Mouse (Mus musculus) kidney, adult 11 months (tissue): ENCODE results near the gene Rcn1.

Experiments used
- DNase-seq: peaks from one replicate; pipeline ENCODE4 v3.0.0; 2022

The Rcn1 gene

GRCm38 (mm10) chr2:105392514-105392913, 6.6 kb downstream of the Rcn1 start:
- DNase-seq, result no peak

GRCm38 (mm10) chr2:105391414-105391784, 7.7 kb downstream of the Rcn1 start:
- DNase-seq, result no peak

GRCm38 (mm10) chr2:105390653-105391413, 8.3 kb downstream of the Rcn1 start:
- DNase-seq, result no peak

GRCm38 (mm10) chr2:105389007-105389890, 9.9 kb downstream of the Rcn1 start:
- no peak for DNase-seq

- DNase-seq, result no peak
These were observed 12.7 kb downstream of the Rcn1 start for GRCm38 (mm10) chr2:105386418-105386817.

GRCm38 (mm10) chr2:105384998-105385397, 14.1 kb downstream of the Rcn1 start:
- DNase-seq, result no peak

GRCm38 (mm10) chr2:105383063-105383462, 16.1 kb downstream of the Rcn1 start:
- no peak for DNase-seq

- DNase-seq, result no peak
These were observed 18.3 kb downstream of the Rcn1 start for GRCm38 (mm10) chr2:105380757-105381319.

GRCm38 (mm10) chr2:105379682-105380081, 19.4 kb downstream of the Rcn1 start:
- no peak for DNase-seq

- DNase-seq, result no peak
These were observed 23.4 kb downstream of the Rcn1 start for GRCm38 (mm10) chr2:105375705-105376104.

- no peak for DNase-seq
These were observed 23.9 kb downstream of the Rcn1 start for GRCm38 (mm10) chr2:105375261-105375660.

- no peak for DNase-seq
These were observed 25.5 kb downstream of the Rcn1 start for GRCm38 (mm10) chr2:105373658-105374057.

GRCm38 (mm10) chr2:105372727-105373126, 26.4 kb downstream of the Rcn1 start:
- DNase-seq, result peak; percentile 21

GRCm38 (mm10) chr2:105372156-105372555, 27.0 kb downstream of the Rcn1 start:
- DNase-seq, result no peak

GRCm38 (mm10) chr2:105370698-105371097, 28.4 kb downstream of the Rcn1 start:
- no peak for DNase-seq

GRCm38 (mm10) chr2:105370240-105370639, 28.9 kb downstream of the Rcn1 start:
- no peak for DNase-seq

GRCm38 (mm10) chr2:105367623-105368022, 31.5 kb downstream of the Rcn1 start:
- DNase-seq, result no peak

- DNase-seq, result no peak
These were observed 41.1 kb downstream of the Rcn1 start for GRCm38 (mm10) chr2:105358040-105358439.

GRCm38 (mm10) chr2:105356791-105357190, 42.3 kb downstream of the Rcn1 start:
- no peak for DNase-seq

- no peak for DNase-seq
These were observed 50.2 kb downstream of the Rcn1 start for GRCm38 (mm10) chr2:105348886-105349285.

GRCm38 (mm10) chr2:105339993-105340392, 59.1 kb downstream of the Rcn1 start:
- no peak for DNase-seq

- DNase-seq, result no peak
These were observed 61.8 kb downstream of the Rcn1 start for GRCm38 (mm10) chr2:105337171-105337875.
